Mouse (Mus musculus): Measurements from ENCODE around the gene Vwa8. TPM values are rescaled to one million over a fixed set of nuclear protein-coding genes. Genes with fewer than 3 reads are reported as not detected.

Vwa8 gene
- polyA plus RNA-seq, 1 experiment from 2014 or later = 8.2 TPM

- no peak for ATAC-seq (ENCODE audit: low FRiP score)
- H3K9me3 ChIP-seq = no peaks in the 10 kb centered on the region
- no peaks in the 10 kb centered on the region for H3K27me3 ChIP-seq
- H3K4me2 ChIP-seq = no peak overlapping the region
- no peak overlapping the region for H3K4me3 ChIP-seq (replicated peaks)
- no peaks in the 10 kb centered on the region for H3K4me1 ChIP-seq
- H3K36me3 ChIP-seq (replicated peaks) = 0 out of 2 replicates have a peak, but pooled peaks cover 3% of the 10 kb centered on the region
- H3K27ac ChIP-seq = no peak overlapping the region
- H3K9ac ChIP-seq = no peak overlapping the region
- WGBS = 50% methylated on average over 2 of the region's 2 CpGs
These were observed 83.2 kb downstream of the Vwa8 start for GRCm38 (mm10) chr14:78932094-78932493.

- Histone ChIP-seq H3K27ac (no peak overlapping the region), H3K27me3 (no peaks in the 10 kb centered on the region), H3K4me3 (replicated peaks) (no peak overlapping the region), H3K9me3 (no peaks in the 10 kb centered on the region), H3K36me3 (replicated peaks) (0 out of 2 replicates have a peak, but pooled peaks cover 3% of the 10 kb centered on the region), H3K9ac (no peak overlapping the region), H3K4me1 (no peaks in the 10 kb centered on the region), H3K4me2 (no peak overlapping the region)
- ATAC-seq (ENCODE audit: low FRiP score) = no peak
- 82% methylated on average over 8 of the region's 8 CpGs for WGBS
These were observed 84.5 kb downstream of the Vwa8 start for GRCm38 (mm10) chr14:78933399-78933798.

DNA sequence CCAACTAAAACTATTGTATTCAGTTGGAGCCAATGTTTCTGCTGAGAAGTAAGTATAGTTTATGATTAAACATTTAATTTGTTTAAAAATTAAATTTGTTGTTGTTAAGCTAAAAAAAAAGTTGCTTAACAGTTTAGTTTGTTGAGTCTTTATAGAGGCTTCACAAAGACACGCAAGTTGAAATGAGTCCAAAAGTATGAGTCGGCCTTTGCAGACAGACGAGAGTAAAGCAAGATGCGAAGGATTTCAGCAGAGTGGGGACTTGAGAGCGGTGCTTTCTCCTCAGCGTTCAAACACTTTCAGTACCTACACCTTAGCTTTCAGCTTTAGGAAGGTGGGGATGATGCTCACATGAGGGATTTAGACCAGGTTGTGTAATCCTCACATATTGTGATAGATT lies 85.7 kb downstream of the Vwa8 start:
- WGBS = 96% methylated on average over 6 of the region's 6 CpGs
- H3K9ac ChIP-seq = no peak overlapping the region
- 0 out of 2 replicates have a peak, but pooled peaks cover 3% of the 10 kb centered on the region for H3K36me3 ChIP-seq (replicated peaks)
- H3K9me3 ChIP-seq = no peaks in the 10 kb centered on the region
- ATAC-seq (ENCODE audit: low FRiP score) = no peak
- no peak overlapping the region for H3K4me3 ChIP-seq (replicated peaks)
- no peaks in the 10 kb centered on the region for H3K4me1 ChIP-seq
- H3K27ac ChIP-seq = no peak overlapping the region
- H3K4me2 ChIP-seq = no peak overlapping the region
- no peaks in the 10 kb centered on the region for H3K27me3 ChIP-seq

- no peaks in the 10 kb centered on the region for H3K27me3 ChIP-seq
- H3K36me3 ChIP-seq (replicated peaks) = 0 out of 2 replicates have a peak, but pooled peaks cover 3% of the 10 kb centered on the region
- no peak overlapping the region for H3K4me2 ChIP-seq
- H3K27ac ChIP-seq = no peak overlapping the region
- H3K9ac ChIP-seq = no peak overlapping the region
- no peak for ATAC-seq (ENCODE audit: low FRiP score)
- no peaks in the 10 kb centered on the region for H3K4me1 ChIP-seq
- H3K9me3 ChIP-seq = no peaks in the 10 kb centered on the region
- no peak overlapping the region for H3K4me3 ChIP-seq (replicated peaks)
- WGBS = 72% methylated on average over 3 of the region's 3 CpGs
These were observed 86.9 kb downstream of the Vwa8 start for GRCm38 (mm10) chr14:78935796-78936195.

GRCm38 (mm10) chr14:78941741-78942475 lies 93.1 kb downstream of the Vwa8 start:
- H3K36me3 ChIP-seq (replicated peaks) = 0 out of 2 replicates have a peak, but pooled peaks cover under 1% of the 10 kb centered on the region
- H3K27me3 ChIP-seq = no peaks in the 10 kb centered on the region
- H3K9ac ChIP-seq = no peak overlapping the region
- H3K27ac ChIP-seq = no peak overlapping the region
- H3K4me3 ChIP-seq (replicated peaks) = no peak overlapping the region
- WGBS = 81% methylated on average over 11 of the region's 11 CpGs
- no peaks in the 10 kb centered on the region for H3K4me1 ChIP-seq
- no peak overlapping the region for H3K4me2 ChIP-seq
- H3K9me3 ChIP-seq = no peaks in the 10 kb centered on the region
- no peak for ATAC-seq (ENCODE audit: low FRiP score)

DNA sequence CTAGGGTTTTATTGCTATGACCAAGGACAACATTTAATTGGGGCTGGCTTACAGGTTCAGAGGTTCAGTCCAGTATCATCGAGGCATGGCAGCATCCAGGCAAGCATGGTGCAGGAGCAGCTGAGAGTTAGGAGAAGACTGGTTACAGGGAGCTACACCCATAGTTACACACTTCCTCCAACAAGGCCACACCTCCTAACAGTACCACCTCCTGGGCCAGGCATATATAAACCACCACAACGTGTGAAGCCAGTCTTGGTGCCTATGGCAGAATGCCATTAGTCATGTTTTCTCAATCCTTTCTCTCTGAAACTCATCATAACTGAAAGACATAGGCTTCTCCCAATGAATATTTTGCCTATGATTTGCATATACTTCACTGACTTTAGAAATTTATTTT lies 106.9 kb downstream of the Vwa8 start:
- no peaks in the 10 kb centered on the region for H3K9me3 ChIP-seq
- H3K4me1 ChIP-seq = no peaks in the 10 kb centered on the region
- WGBS = 84% methylated on average over 2 of the region's 2 CpGs
- no peak overlapping the region for H3K9ac ChIP-seq
- H3K4me2 ChIP-seq = no peak overlapping the region
- H3K4me3 ChIP-seq (replicated peaks) = no peak overlapping the region
- no peak for ATAC-seq (ENCODE audit: low FRiP score)
- H3K27ac ChIP-seq = no peak overlapping the region
- H3K27me3 ChIP-seq = no peaks in the 10 kb centered on the region
- H3K36me3 ChIP-seq (replicated peaks) = no peaks in the 10 kb centered on the region

DNA sequence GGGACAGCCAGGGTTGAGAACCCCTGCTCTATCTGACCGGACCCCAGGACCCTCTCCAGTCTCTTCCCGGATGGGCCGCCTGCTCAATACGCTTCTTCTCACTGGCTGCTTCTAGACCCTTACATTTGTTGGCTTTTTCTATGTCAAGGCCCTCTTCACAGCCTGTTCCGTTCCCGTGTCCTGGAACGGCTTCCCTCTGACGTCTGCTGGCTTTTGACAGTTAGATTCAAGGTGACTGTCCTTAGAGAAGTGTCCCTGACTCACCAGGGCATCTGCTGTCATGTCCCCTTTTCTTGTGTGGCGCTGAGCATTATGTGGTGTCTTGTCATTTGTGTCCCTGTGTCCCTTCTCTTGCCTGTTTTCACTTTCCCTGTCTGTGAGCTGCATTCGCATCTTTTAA lies 121.8 kb downstream of the Vwa8 start:
- H3K9me3 ChIP-seq = no peaks in the 10 kb centered on the region
- 90% methylated on average over 10 of the region's 10 CpGs for WGBS

GRCm38 (mm10) chr14:78972424-78972823 lies 123.6 kb downstream of the Vwa8 start:
- Histone ChIP-seq H3K4me2 (no peak overlapping the region), H3K4me3 (replicated peaks) (no peak overlapping the region), H3K27me3 (no peaks in the 10 kb centered on the region), H3K27ac (no peak overlapping the region), H3K9me3 (no peaks in the 10 kb centered on the region), H3K4me1 (no peaks in the 10 kb centered on the region), H3K36me3 (replicated peaks) (no peaks in the 10 kb centered on the region), H3K9ac (no peak overlapping the region)
- 32% methylated on average over 1 of the region's 1 CpGs for WGBS
- ATAC-seq (ENCODE audit: low FRiP score) = no peak

More for the DNA sequence above, 121.8 kb downstream of the Vwa8 start:
- H3K4me2 ChIP-seq = no peak overlapping the region
- no peaks in the 10 kb centered on the region for H3K4me1 ChIP-seq
- no peaks in the 10 kb centered on the region for H3K27me3 ChIP-seq
- H3K4me3 ChIP-seq (replicated peaks) = no peak overlapping the region
- ATAC-seq (ENCODE audit: low FRiP score) = no peak
- no peak overlapping the region for H3K9ac ChIP-seq
- no peak overlapping the region for H3K27ac ChIP-seq
- H3K36me3 ChIP-seq (replicated peaks) = no peaks in the 10 kb centered on the region

GRCm38 (mm10) chr14:78983104-78983503 lies 134.3 kb downstream of the Vwa8 start:
- 72% methylated on average over 2 of the region's 2 CpGs for WGBS
- Histone ChIP-seq H3K9me3 (no peaks in the 10 kb centered on the region), H3K27me3 (no peaks in the 10 kb centered on the region), H3K4me2 (no peak overlapping the region), H3K4me3 (replicated peaks) (no peak overlapping the region), H3K4me1 (no peaks in the 10 kb centered on the region), H3K27ac (no peak overlapping the region), H3K36me3 (replicated peaks) (no peaks in the 10 kb centered on the region), H3K9ac (no peak overlapping the region)
- no peak for ATAC-seq (ENCODE audit: low FRiP score)

GRCm38 (mm10) chr14:78984296-78984695 lies 135.4 kb downstream of the Vwa8 start:
- WGBS = 69% methylated on average over 2 of the region's 2 CpGs
- ATAC-seq (ENCODE audit: low FRiP score) = no peak
- no peaks in the 10 kb centered on the region for H3K36me3 ChIP-seq (replicated peaks)
- no peak overlapping the region for H3K4me3 ChIP-seq (replicated peaks)
- H3K9ac ChIP-seq = no peak overlapping the region
- H3K27ac ChIP-seq = no peak overlapping the region
- H3K27me3 ChIP-seq = no peaks in the 10 kb centered on the region
- no peaks in the 10 kb centered on the region for H3K4me1 ChIP-seq
- no peak overlapping the region for H3K4me2 ChIP-seq
- no peaks in the 10 kb centered on the region for H3K9me3 ChIP-seq

- Histone ChIP-seq H3K4me1 (no peaks in the 10 kb centered on the region), H3K36me3 (replicated peaks) (no peaks in the 10 kb centered on the region), H3K27ac (no peak overlapping the region), H3K9ac (no peak overlapping the region), H3K4me2 (no peak overlapping the region), H3K27me3 (no peaks in the 10 kb centered on the region), H3K9me3 (no peaks in the 10 kb centered on the region), H3K4me3 (replicated peaks) (no peak overlapping the region)
- ATAC-seq (ENCODE audit: low FRiP score) = no peak
- 91% methylated on average over 8 of the region's 8 CpGs for WGBS
These were observed 138.7 kb downstream of the Vwa8 start for GRCm38 (mm10) chr14:78987543-78987942.

GRCm38 (mm10) chr14:78992456-78992855 lies 143.6 kb downstream of the Vwa8 start:
- Histone ChIP-seq H3K4me3 (replicated peaks) (no peak overlapping the region), H3K27ac (no peak overlapping the region), H3K4me2 (no peak overlapping the region), H3K4me1 (no peaks in the 10 kb centered on the region), H3K9me3 (no peaks in the 10 kb centered on the region), H3K27me3 (no peaks in the 10 kb centered on the region), H3K9ac (no peak overlapping the region), H3K36me3 (replicated peaks) (no peaks in the 10 kb centered on the region)
- 79% methylated on average over 4 of the region's 4 CpGs for WGBS
- no peak for ATAC-seq (ENCODE audit: low FRiP score)

DNA sequence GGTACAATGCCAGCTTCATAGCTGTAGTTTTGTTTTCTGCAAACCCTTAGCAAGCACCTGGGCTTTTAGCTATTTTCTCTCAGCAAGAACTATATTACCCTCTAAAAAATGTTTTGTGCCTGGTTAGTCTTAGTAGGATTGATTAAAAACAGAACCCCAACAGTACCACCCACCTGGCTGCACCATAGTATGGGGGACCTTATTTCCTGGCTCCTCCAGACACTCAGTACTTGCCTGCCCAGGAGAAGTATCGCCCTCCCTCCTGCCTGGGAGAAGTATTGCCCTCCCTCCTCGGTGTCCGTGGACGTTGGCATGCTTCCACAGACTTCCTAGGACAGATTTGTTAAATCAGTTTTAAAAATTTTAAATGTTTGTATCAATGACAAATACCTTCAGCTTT lies 144.7 kb downstream of the Vwa8 start:
- Histone ChIP-seq H3K4me2 (no peak overlapping the region), H3K4me3 (replicated peaks) (no peak overlapping the region), H3K27me3 (no peaks in the 10 kb centered on the region), H3K9ac (no peak overlapping the region), H3K9me3 (no peaks in the 10 kb centered on the region), H3K36me3 (replicated peaks) (no peaks in the 10 kb centered on the region), H3K4me1 (no peaks in the 10 kb centered on the region), H3K27ac (no peak overlapping the region)
- 90% methylated on average over 4 of the region's 4 CpGs for WGBS
- no peak for ATAC-seq (ENCODE audit: low FRiP score)
